ENCODE assay signal across 8 mouse cellular contexts in genomic region chr16:62854191-62855068, GRCm38 (mm10). TPM values are rescaled to one million over a fixed set of nuclear protein-coding genes. Genes with fewer than 3 reads are reported as not detected.
DNase-seq lines count a peak whose midpoint lies in the region; ATAC-seq lines count a peak whose summit lies in the region.

Gene Pros1, plus strand, starts transcription at chr16:62854307.

- peak within 1 kb of the TSS; percentile 76 for H3K27ac ChIP-seq in embryonic facial prominence, embryonic 13.5 days
- peak within 1 kb of the TSS; percentile 71 for H3K27ac ChIP-seq in heart, embryonic 11.5 days (ENCODE audit: low read depth, low read length)
- 0 out of 2 replicates have a peak within 1 kb of the TSS, but pooled peaks have one; percentile 31 for H3K27ac ChIP-seq in kidney, embryonic 14.5 days (ENCODE audit: low read depth, low read length)
- peak within 1 kb of the TSS; percentile 37 for H3K27ac ChIP-seq in liver, embryonic 13.5 days
- peak within 1 kb of the TSS; percentile 74 for H3K27ac ChIP-seq in stomach, embryonic 16.5 days (ENCODE audit: low read length)

- DNase-seq in layer of hippocampus, adult 11-12 months (ENCODE audit: low spot score): peak; percentile 41
- DNase-seq in layer of hippocampus, adult 9-10 months (ENCODE audit: low spot score): no peak
- peak; percentile 53 for DNase-seq in liver, embryonic 13.5 days
- peak; percentile 42 for DNase-seq in naive thymus-derived CD4-positive, alpha-beta T cell, adult 2 months (ENCODE audit: low read depth)

- H3K4me1 ChIP-seq in embryonic facial prominence, embryonic 13.5 days: peaks cover 4% of the 10 kb centered on the region; the same call in 1 of the 2 replicates
- no peaks in the 10 kb centered on the region for H3K4me1 ChIP-seq in heart, embryonic 11.5 days (ENCODE audit: control insufficient read depth, insufficient read depth, low read length)
- no peaks in the 10 kb centered on the region for H3K4me1 ChIP-seq in kidney, embryonic 14.5 days (ENCODE audit: control insufficient read depth, insufficient read depth, low read length)
- H3K4me1 ChIP-seq in liver, embryonic 13.5 days (replicated peaks): peaks cover 28% of the 10 kb centered on the region
- H3K4me1 ChIP-seq in stomach, embryonic 16.5 days (ENCODE audit: control insufficient read depth, insufficient read depth, low read length): peaks cover 4% of the 10 kb centered on the region; the same call in 1 of the 2 replicates

- peak within 1 kb of the TSS; percentile 89 for H3K9ac ChIP-seq in embryonic facial prominence, embryonic 13.5 days
- H3K9ac ChIP-seq in heart, embryonic 11.5 days (ENCODE audit: low read depth, low read length): peak within 1 kb of the TSS; percentile 81
- H3K9ac ChIP-seq in kidney, embryonic 14.5 days (ENCODE audit: low read depth, low read length): peak within 1 kb of the TSS; percentile 71
- peak within 1 kb of the TSS; percentile 76 for H3K9ac ChIP-seq in liver, embryonic 13.5 days
- peak within 1 kb of the TSS; percentile 81 for H3K9ac ChIP-seq in stomach, embryonic 16.5 days (ENCODE audit: low read length)

- H3K4me2 ChIP-seq in embryonic facial prominence, embryonic 13.5 days: peak within 1 kb of the TSS; percentile 76
- H3K4me2 ChIP-seq in heart, embryonic 11.5 days: peak within 1 kb of the TSS; percentile 93
- H3K4me2 ChIP-seq in kidney, embryonic 14.5 days (replicated peaks; ENCODE audit: low read depth, low read length): peak within 1 kb of the TSS; percentile 71
- H3K4me2 ChIP-seq in liver, embryonic 13.5 days: peak within 1 kb of the TSS; percentile 84
- H3K4me2 ChIP-seq in stomach, embryonic 16.5 days (ENCODE audit: low read depth, low read length): peak within 1 kb of the TSS; percentile 80

- ATAC-seq in embryonic facial prominence, embryonic 13.5 days (ENCODE audit: insufficient number of reproducible peaks, insufficient read depth, low FRiP score, low TSS enrichment, low read depth): peak; percentile 91
- peak; percentile 94 for ATAC-seq in heart, embryonic 11.5 days (replicated peaks; ENCODE audit: insufficient number of reproducible peaks, low FRiP score, low TSS enrichment)
- peak; percentile 96 for ATAC-seq in kidney, embryonic 14.5 days (ENCODE audit: low FRiP score, low TSS enrichment)
- ATAC-seq in liver, embryonic 13.5 days (ENCODE audit: low read depth): peak; percentile 93
- ATAC-seq in stomach, embryonic 16.5 days (ENCODE audit: insufficient read depth, low FRiP score): peak; percentile 93

- peak within 1 kb of the TSS; percentile 67 for H3K4me3 ChIP-seq in embryonic facial prominence, embryonic 13.5 days
- peak within 1 kb of the TSS; percentile 65 for H3K4me3 ChIP-seq in heart, embryonic 11.5 days (ENCODE audit: low read depth, low read length)
- peak within 1 kb of the TSS; percentile 48 for H3K4me3 ChIP-seq in kidney, embryonic 14.5 days (ENCODE audit: low read length)
- peak within 1 kb of the TSS; percentile 66 for H3K4me3 ChIP-seq in liver, embryonic 13.5 days (replicated peaks)
- peak within 1 kb of the TSS; percentile 69 for H3K4me3 ChIP-seq in stomach, embryonic 16.5 days (replicated peaks; ENCODE audit: low read length)

- no peaks in the 10 kb centered on the region for H3K36me3 ChIP-seq in embryonic facial prominence, embryonic 13.5 days
- no peaks in the 10 kb centered on the region for H3K36me3 ChIP-seq in heart, embryonic 11.5 days (ENCODE audit: control insufficient read depth, insufficient read depth, low read length)
- no peaks in the 10 kb centered on the region for H3K36me3 ChIP-seq in kidney, embryonic 14.5 days (ENCODE audit: control insufficient read depth, insufficient read depth, low read length)
- no peaks in the 10 kb centered on the region for H3K36me3 ChIP-seq in liver, embryonic 13.5 days
- H3K36me3 ChIP-seq in stomach, embryonic 16.5 days (ENCODE audit: control insufficient read depth, insufficient read depth, low read length): no peaks in the 10 kb centered on the region

- 2% methylated on average over 40 of the region's 42 CpGs for WGBS in embryonic facial prominence, embryonic 13.5 days
- WGBS in heart, embryonic 11.5 days (ENCODE audit: insufficient replicate concordance): 3% methylated on average over 42 of the region's 42 CpGs
- 5% methylated on average over 40 of the region's 42 CpGs for WGBS in kidney, embryonic 14.5 days
- 2% methylated on average over 36 of the region's 42 CpGs for WGBS in liver, embryonic 13.5 days (ENCODE audit: insufficient replicate concordance)
- 4% methylated on average over 40 of the region's 42 CpGs for WGBS in stomach, embryonic 16.5 days

- no peaks in the 10 kb centered on the region for H3K9me3 ChIP-seq in embryonic facial prominence, embryonic 13.5 days
- no peaks in the 10 kb centered on the region for H3K9me3 ChIP-seq in heart, embryonic 11.5 days (replicated peaks; ENCODE audit: control insufficient read depth, low read length)
- no peaks in the 10 kb centered on the region for H3K9me3 ChIP-seq in kidney, embryonic 14.5 days (ENCODE audit: control insufficient read depth, low read length)
- H3K9me3 ChIP-seq in liver, embryonic 13.5 days (replicated peaks): no peaks in the 10 kb centered on the region
- H3K9me3 ChIP-seq in stomach, embryonic 16.5 days (replicated peaks; ENCODE audit: control insufficient read depth, low read length): no peaks in the 10 kb centered on the region

- no peaks in the 10 kb centered on the region for H3K27me3 ChIP-seq in embryonic facial prominence, embryonic 13.5 days
- no peaks in the 10 kb centered on the region for H3K27me3 ChIP-seq in heart, embryonic 11.5 days (ENCODE audit: control insufficient read depth, insufficient read depth, low read length)
- H3K27me3 ChIP-seq in kidney, embryonic 14.5 days (ENCODE audit: control insufficient read depth, insufficient read depth, low read length): no peaks in the 10 kb centered on the region
- no peaks in the 10 kb centered on the region for H3K27me3 ChIP-seq in liver, embryonic 13.5 days
- 0 out of 2 replicates have a peak, but pooled peaks cover 3% of the 10 kb centered on the region for H3K27me3 ChIP-seq in stomach, embryonic 16.5 days (ENCODE audit: control insufficient read depth, insufficient read depth, low read length)

RNA-seq across cellular contexts. Expression of gene Pros1, which starts in this region (rescaled TPM):
- 48.1 and 49.3 TPM in 2 replicates for polyA plus RNA-seq in embryonic facial prominence, embryonic 13.5 days (2015; fragmentation: Nextera tagmentation; extraction: Ambion mirVana)
- polyA plus RNA-seq in heart, embryonic 11.5 days (2014; fragmentation: Nextera tagmentation; extraction: Ambion mirVana): 14.9 and 18.6 TPM in 2 replicates
- polyA plus RNA-seq in kidney, embryonic 14.5 days (2014; fragmentation: Nextera tagmentation; extraction: Ambion mirVana): 12.7 and 28.9 TPM in 2 replicates
- 12.4 and 16.0 TPM in 2 replicates for polyA plus RNA-seq in liver, embryonic 13.5 days (2015; fragmentation: Nextera tagmentation; extraction: Ambion mirVana)
- 42.8 and 43.9 TPM in 2 replicates for polyA plus RNA-seq in stomach, embryonic 16.5 days (2015; fragmentation: Nextera tagmentation; extraction: Ambion mirVana)
